Mouse (Mus musculus): ENCODE measurements around the gene Tcaf3.

GRCm38 (mm10) chr6:42547461-42547860 lies 50.0 kb downstream of the Tcaf3 start, which contains the start of gene Olfr455:
- TF ChIP-seq HCFC1 (IDR thresholded peaks at IDR 0.05; ENCODE audit: borderline replicate concordance, insufficient read depth, low read length) (no peak), ZNF384 (IDR thresholded peaks at IDR 0.05; ENCODE audit: low read depth, low read length) (no peak), CHD2 (IDR thresholded peaks at IDR 0.05; ENCODE audit: low read depth, low read length) (no peak), ZC3H11A (IDR thresholded peaks at IDR 0.05; ENCODE audit: borderline replicate concordance, low read depth, low read length) (no peak), MAFK (IDR thresholded peaks at IDR 0.05; ENCODE audit: insufficient read depth, low read depth, low read length) (no peak)
